Mouse (Mus musculus) layer of hippocampus, adult 6 months (tissue): ENCODE data around the gene Rhoc. TPM values are rescaled to one million over a fixed set of nuclear protein-coding genes. Genes with fewer than 3 reads are reported as not detected.

Experiments used
- long read RNA-seq, 2 experiments: library from polyadenylated mRNA; unstranded; transcript quantifications; one replicate each; pipeline ENCODE4 v2.0.0; 2019 to 2020
- polyA plus RNA-seq: library from polyadenylated mRNA; unstranded; fragments of <200 nt; fragmentation: Nextera tagmentation; gene quantifications from 2 replicates; pipeline ENCODE4 v1.2.3, GENCODE M21; 2021

The Rhoc gene
- 20.0 and 24.7 TPM in 2 replicates for polyA plus RNA-seq
- long read RNA-seq, experiment 1, transcript Rhoc-201 (5 exons, 1,202 nt) = major isoform, 23 of 30 reads
- long read RNA-seq, experiment 1, partial matches to known transcripts = 3 of 30 reads
- long read RNA-seq, experiment 1, other reads (novel, unspliced or antisense) = 1 of 30 reads
- long read RNA-seq, experiment 2, transcript Rhoc-201 (5 exons, 1,202 nt) = major isoform, 14 of 14 reads
- long read RNA-seq, experiment 2, partial matches to known transcripts = 0 of 14 reads
- long read RNA-seq, experiment 2, other reads (novel, unspliced or antisense) = 0 of 14 reads

GRCm38 (mm10) chr3:104788075-104788474 is at the start of gene Rhoc:
TSS of gene Rhoc (plus strand) at chr3:104788375.

GRCm38 (mm10) chr3:104780561-104781420 is 7.4 kb upstream of the Rhoc start, which contains the start of gene Ppm1j:
TSS of gene Ppm1j (plus strand) at chr3:104781056.

GRCm38 (mm10) chr3:104781471-104781903 is 6.7 kb upstream of the Rhoc start, which contains the start of gene Fam19a3:
TSS of gene Fam19a3 (minus strand) at chr3:104781840.

GRCm38 (mm10) chr3:104817991-104818748 is 30.0 kb downstream of the Rhoc start, which contains the start of gene Mov10:
TSS of gene Mov10 (minus strand) at chr3:104818563.

Other genes with a start within 250 kb of the Rhoc start
- 8.1 and 9.1 TPM in 2 replicates for gene Slc16a1, start 149.7 kb upstream of the Rhoc start, polyA plus RNA-seq
- 0.29 and 0.64 TPM in 2 replicates for gene Ppm1j, start 7.3 kb upstream of the Rhoc start, polyA plus RNA-seq
- gene Fam19a3, start 6.5 kb upstream of the Rhoc start, polyA plus RNA-seq = not detected in 2 replicates
- 1.4 and 1.7 TPM in 2 replicates for gene Mov10, start 30.2 kb downstream of the Rhoc start, polyA plus RNA-seq
- 30.4 and 31.4 TPM in 2 replicates for gene St7l, start 75.6 kb downstream of the Rhoc start, polyA plus RNA-seq
- gene Capza1, start 76.1 kb downstream of the Rhoc start, polyA plus RNA-seq = 24.0 and 25.2 TPM in 2 replicates
- gene Wnt2b, start 173.5 kb downstream of the Rhoc start, polyA plus RNA-seq = 0.19 TPM in 2 replicates